Mouse (Mus musculus) lung, adult 2 months (tissue): ENCODE measurements around the gene Rsu1. TPM values are rescaled to one million over a fixed set of nuclear protein-coding genes. Genes with fewer than 3 reads are reported as not detected.

Experiments
- DNase-seq: peaks from one replicate; pipeline ENCODE4 v3.0.0; 2022
- H3K4me1 ChIP-seq: fragments of 200-500 bp; 2 replicates; pipeline ENCODE4 v1.6.1; 2011; ENCODE audit warnings: low read length; ENCODE audit not compliant: control insufficient read depth, insufficient read depth
- H3K4me3 ChIP-seq: fragments of 200-500 bp; replicated peaks from 2 replicates; pipeline ENCODE3; 2011; ENCODE audit warnings: low read depth, mild to moderate bottlenecking, control low read depth, low read length; ENCODE audit errors: extremely low read depth
- CTCF ChIP-seq: fragments of 200-500 bp; IDR thresholded peaks from 2 replicates; pipeline ENCODE4 v1.5.1; 2011; ENCODE audit warnings: mild to moderate bottlenecking, low read length, control low read depth; ENCODE audit not compliant: insufficient read depth
- POLR2A ChIP-seq: fragments of 200-500 bp; IDR thresholded peaks from 2 replicates; pipeline ENCODE4 v1.6.1; 2011; ENCODE audit warnings: low read depth, mild to moderate bottlenecking, control low read depth, low read length, borderline replicate concordance; ENCODE audit errors: extremely low read depth
- WGBS: fragments of 180-500 bp; shearing (Covaris S2); methylation state at CpG from one replicate; pipeline ENCODE4 v1.1.7; 2018; 5-methylcytosine and 5-hydroxymethylcytosine counted together
- polyA plus RNA-seq: library from polyadenylated mRNA; depleted of rRNA; stranded (reverse); fragments of >200 nt; gene quantifications from 2 replicates; pipeline ENCODE4 v1.2.3, GENCODE M21; 2012; rRNA removed

Gene Rsu1
- polyA plus RNA-seq, 1 experiment = 125 TPM

GRCm38 (mm10) chr2:13038772-13039171 lies 232.4 kb downstream of the Rsu1 start:
- no peak for DNase-seq
- Histone ChIP-seq H3K4me1 (no peaks in the 10 kb centered on the region; the same call in 1 of the 2 replicates), H3K4me3 (no peak overlapping the region)
- WGBS = 34% methylated on average over 3 of the region's 3 CpGs
- TF ChIP-seq CTCF (no peak), POLR2A (no peak)

Other genes with a start within 250 kb of the Rsu1 start
- gene Cubn, start 220.4 kb upstream of the Rsu1 start, polyA plus RNA-seq = 0.11 and 0.17 TPM in 2 replicates